Mouse (Mus musculus) bone marrow macrophage, adult 2 months (primary cell): ENCODE measurements around the gene Pipox.

Experiments
- CTCF ChIP-seq: IDR thresholded peaks from 2 replicates; pipeline ENCODE4 v1.5.1; 2012; ENCODE audit warnings: low read depth, mild to moderate bottlenecking, low read length, moderate library complexity
- POLR2A ChIP-seq: IDR thresholded peaks from 2 replicates; pipeline ENCODE4 v1.6.1; 2012; ENCODE audit warnings: mild to moderate bottlenecking, low read depth, low read length, borderline replicate concordance

- TF ChIP-seq CTCF (no peak), POLR2A (no peak)
Observed at GRCm38 (mm10) chr11:77843906-77844200, 50.0 kb downstream of the Pipox start.
